Mouse (Mus musculus): ENCODE results near the gene Olfr723. TPM values are rescaled to one million over a fixed set of nuclear protein-coding genes. Genes with fewer than 3 reads are reported as not detected.

Gene Olfr723
- polyA plus RNA-seq (2014; fragmentation: Illumina TruSeq; extraction: RNeasy Lipid Tissue Mini Kit (QIAGEN cat#74804); ENCODE audit: low replicate concordance), result not detected

GRCm38 (mm10) chr14:49931687-49932086, at the start of gene Olfr723:
TSS of gene Olfr723 (minus strand) at chr14:49931787.

GRCm38 (mm10) chr14:49963174-49963573, 31.6 kb upstream of the Olfr723 start, which contains the start of gene Olfr724:
TSS of gene Olfr724 (minus strand) at chr14:49963274.

DNA sequence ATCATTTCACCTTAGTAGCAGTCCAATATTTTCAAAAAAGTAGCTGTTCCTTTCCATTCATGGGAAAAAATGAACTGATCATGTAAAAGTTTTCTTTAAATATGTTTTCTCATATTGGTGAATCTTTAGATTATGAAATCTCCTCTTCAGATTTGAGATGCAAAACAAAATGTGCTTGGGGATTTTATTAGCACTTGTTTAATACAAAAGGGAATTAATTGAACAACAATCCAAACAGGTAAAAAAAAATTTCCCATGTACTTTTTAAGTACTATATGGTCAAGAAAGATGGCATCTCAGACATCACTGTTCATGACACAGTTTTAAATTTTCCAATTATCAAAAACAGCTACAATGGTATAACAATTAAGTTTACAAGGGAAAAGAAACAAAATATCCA, 29.7 kb downstream of the Olfr723 start, which contains the start of gene Olfr722:
TSS of gene Olfr722 (minus strand) at position 101 of the 400 bp plus-strand sequence.

Other genes with a start within 250 kb of the Olfr723 start
- 2.4 TPM for gene Armh4, start 148.4 kb downstream of the Olfr723 start, polyA plus RNA-seq (2014; fragmentation: Illumina TruSeq; extraction: RNeasy Lipid Tissue Mini Kit (QIAGEN cat#74804); ENCODE audit: low replicate concordance)
- gene Olfr722, start 29.8 kb downstream of the Olfr723 start, polyA plus RNA-seq (2014; fragmentation: Illumina TruSeq; extraction: RNeasy Lipid Tissue Mini Kit (QIAGEN cat#74804); ENCODE audit: low replicate concordance), result not detected
- not detected for gene Olfr724, start 31.5 kb upstream of the Olfr723 start, polyA plus RNA-seq (2014; fragmentation: Illumina TruSeq; extraction: RNeasy Lipid Tissue Mini Kit (QIAGEN cat#74804); ENCODE audit: low replicate concordance)
- gene Olfr725, start 108.6 kb upstream of the Olfr723 start, polyA plus RNA-seq (2014; fragmentation: Illumina TruSeq; extraction: RNeasy Lipid Tissue Mini Kit (QIAGEN cat#74804); ENCODE audit: low replicate concordance), result not detected
- not detected for gene Olfr726, start 159.2 kb upstream of the Olfr723 start, polyA plus RNA-seq (2014; fragmentation: Illumina TruSeq; extraction: RNeasy Lipid Tissue Mini Kit (QIAGEN cat#74804); ENCODE audit: low replicate concordance)
- not detected for gene Olfr727, start 191.4 kb upstream of the Olfr723 start, polyA plus RNA-seq (2014; fragmentation: Illumina TruSeq; extraction: RNeasy Lipid Tissue Mini Kit (QIAGEN cat#74804); ENCODE audit: low replicate concordance)
- not detected for gene Olfr728, start 210.9 kb upstream of the Olfr723 start, polyA plus RNA-seq (2014; fragmentation: Illumina TruSeq; extraction: RNeasy Lipid Tissue Mini Kit (QIAGEN cat#74804); ENCODE audit: low replicate concordance)
- not detected for gene Olfr729, start 221.1 kb upstream of the Olfr723 start, polyA plus RNA-seq (2014; fragmentation: Illumina TruSeq; extraction: RNeasy Lipid Tissue Mini Kit (QIAGEN cat#74804); ENCODE audit: low replicate concordance)